Mouse (Mus musculus) mouse embryonic stem cell (cell line): ENCODE data around the gene Kcnj8.

ENCODE experiments used
- in situ Hi-C, 2 experiments: fragments of 300-500 bp; cut with MboI; formaldehyde crosslinking; loops; 1 replicate in 1 of 2; 3 replicates in 1 of 2; pipeline ENCODE4 v1.14.3; 2019 to 2020; ENCODE audit warnings: low sequenced_read_pairs in 2 of 2, low pct_unique_long_range_greater_than_20kb in 1 of 2, mixed read lengths in 1 of 2; ENCODE audit not compliant: unreplicated experiment in 1 of 2

The Kcnj8 gene

GRCm38 (mm10) chr6:142521591-142522110, 49.8 kb downstream of the Kcnj8 start:
- in situ Hi-C loops, result loop anchor here (10.0 to 25.0 kb wide), 3 partner anchors 213 to 616 kb away; no protein-coding TSS in a partner anchor

DNA sequence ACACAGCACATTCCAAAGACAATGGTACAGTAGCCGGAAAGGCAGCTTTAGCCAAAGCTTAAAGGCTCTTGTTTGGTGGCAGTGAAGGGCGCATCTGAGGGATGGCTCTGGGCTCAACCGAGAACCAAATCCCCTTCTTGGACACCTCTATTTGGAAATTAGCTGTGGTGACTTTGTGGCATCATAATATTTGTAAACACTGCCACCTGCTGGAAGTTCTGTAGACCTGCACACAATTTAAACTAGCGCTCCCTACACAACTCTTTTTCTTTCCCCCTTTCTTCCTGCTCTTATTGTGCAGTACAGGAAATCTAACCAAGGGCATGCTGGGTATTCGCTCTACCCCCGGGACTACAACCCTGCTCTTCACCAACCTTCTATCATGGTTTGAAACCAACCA, 52.3 kb downstream of the Kcnj8 start:
- in situ Hi-C loops, result loop anchor here (10.0 to 25.0 kb wide), 3 partner anchors 134 to 618 kb away; partner anchors contain the start of genes Golt1b (in 1 of the 2) and Recql (in 1 of the 2)

GRCm38 (mm10) chr6:142515379-142515778, 56.0 kb downstream of the Kcnj8 start:
- in situ Hi-C loops, result loop anchor here (10.0 to 25.0 kb wide), 3 partner anchors 131 to 622 kb away; partner anchors contain the start of genes Golt1b (in 1 of the 2) and Recql (in 1 of the 2)

DNA sequence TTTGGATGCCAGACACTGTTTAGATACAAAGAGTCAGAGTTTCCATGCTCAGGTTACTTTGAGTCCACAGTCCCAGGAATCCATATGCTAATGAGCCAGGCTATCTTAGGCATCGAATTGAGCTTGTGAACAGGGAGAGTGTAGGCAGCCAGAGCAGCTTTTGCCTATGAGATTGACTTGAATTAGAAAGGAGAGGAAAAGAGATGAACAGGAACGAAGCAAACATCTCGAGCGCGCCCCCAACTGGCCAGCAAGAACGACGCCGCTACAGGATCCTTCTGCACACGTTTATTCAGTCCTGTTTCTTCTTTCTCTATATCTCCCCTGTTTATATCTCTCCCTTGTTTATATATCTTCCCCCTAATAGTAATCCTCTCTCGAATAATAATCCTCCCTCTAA, 56.5 kb downstream of the Kcnj8 start:
- in situ Hi-C loops, result loop anchor here (10.0 to 25.0 kb wide), 3 partner anchors 130 to 622 kb away; partner anchors contain the start of genes Golt1b (in 1 of the 2) and Recql (in 1 of the 2)
